Mouse (Mus musculus) bone marrow, adult 2 months (tissue): ENCODE measurements around the gene Ctsc.

ENCODE experiments used
- CTCF ChIP-seq: fragments of 200-500 bp; IDR thresholded peaks from 2 replicates; pipeline ENCODE4 v1.5.1; 2011; ENCODE audit warnings: low read length, control low read depth; ENCODE audit not compliant: control insufficient read depth, insufficient read depth
- POLR2A ChIP-seq: fragments of 200-500 bp; IDR thresholded peaks from 2 replicates; pipeline ENCODE4 v1.6.1; 2011; ENCODE audit warnings: low read depth, mild to moderate bottlenecking, control low read depth, low read length, borderline replicate concordance; ENCODE audit not compliant: control insufficient read depth

- TF ChIP-seq CTCF (no peak), POLR2A (no peak)
These were observed 16.1 kb upstream of the Ctsc start for GRCm38 (mm10) chr7:88261799-88262198.
